Mouse (Mus musculus): ENCODE measurements around the gene Sec63. TPM values are rescaled to one million over a fixed set of nuclear protein-coding genes. Genes with fewer than 3 reads are reported as not detected.

Gene Sec63
- total and polyA plus RNA-seq, 3 experiments: 6.0 to 37.6 (median 30.0) TPM

DNA sequence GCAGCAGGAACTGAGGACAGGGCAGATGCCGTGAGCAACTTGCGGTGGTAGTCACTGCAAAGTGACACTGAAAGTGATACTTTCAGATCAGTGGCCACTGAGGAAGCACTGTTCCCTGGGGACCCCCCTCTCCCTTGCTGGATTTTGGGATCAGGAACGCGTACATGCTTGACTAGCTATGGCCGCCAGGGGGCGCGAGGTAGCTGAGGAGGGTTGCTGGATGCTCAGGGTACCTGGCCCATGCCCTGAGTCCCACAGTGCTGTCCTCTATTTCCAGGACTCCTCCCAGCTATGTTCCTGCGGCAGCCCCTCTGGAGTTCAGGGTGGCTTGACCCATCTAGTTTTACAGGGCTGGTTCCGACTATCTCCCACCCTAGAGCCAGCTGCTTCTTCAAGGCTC, 81.1 kb downstream of the Sec63 start:
- no peaks in the 10 kb centered on the region for H3K27me3 ChIP-seq (ENCODE audit: control insufficient read depth, insufficient read depth, low read length)
- intact Hi-C loops (cut with DNase I): loop anchor here (1.0 to 10.0 kb wide), 3 partner anchors 100 to 332 kb away; partner anchors contain the start of genes 9030612E09Rik and Sobp
- WGBS: 20% methylated on average over 9 of the region's 9 CpGs
- TF ChIP-seq EP300 (IDR thresholded peaks at IDR 0.05; ENCODE audit: insufficient read depth, low read depth, low read length) (peak; percentile 52; the same call in 1 of the 2 replicates), POLR2A (IDR thresholded peaks at IDR 0.05; ENCODE audit: insufficient read depth, low read depth, low read length) (no peak), CTCF (IDR thresholded peaks at IDR 0.05) (peak; percentile 95; the same call in 1 of the 2 replicates)
- H3K27ac ChIP-seq: no peak overlapping the region
- H3K4me3 ChIP-seq: no peak overlapping the region
- H3K79me2 ChIP-seq (replicated peaks; ENCODE audit: control insufficient read depth, insufficient read depth, low read length): no peaks in the 10 kb centered on the region
- peak; percentile 79 to 86 for DNase-seq
- no peaks in the 10 kb centered on the region for H3K36me3 ChIP-seq (ENCODE audit: control insufficient read depth, insufficient read depth, low read length)
- H3K9ac ChIP-seq (ENCODE audit: low read depth, low read length): no peak overlapping the region
- peaks cover 9% of the 10 kb centered on the region for H3K4me1 ChIP-seq (ENCODE audit: control insufficient read depth, insufficient read depth, low read length)

- Histone ChIP-seq H3K36me3 (ENCODE audit: control insufficient read depth, insufficient read depth, low read length) (no peaks in the 10 kb centered on the region), H3K4me1 (ENCODE audit: control insufficient read depth, insufficient read depth, low read length) (peaks cover 9% of the 10 kb centered on the region), H3K79me2 (replicated peaks; ENCODE audit: control insufficient read depth, insufficient read depth, low read length) (no peaks in the 10 kb centered on the region), H3K27me3 (ENCODE audit: control insufficient read depth, insufficient read depth, low read length) (no peaks in the 10 kb centered on the region), H3K4me3 (no peak overlapping the region), H3K9ac (ENCODE audit: low read depth, low read length) (no peak overlapping the region), H3K27ac (peak overlapping the region; percentile 17)
- intact Hi-C loops (cut with DNase I): loop anchor here (5.0 to 10.0 kb wide), 2 partner anchors 144 to 331 kb away; partner anchors contain the start of genes 9030612E09Rik and Sobp
- TF ChIP-seq POLR2A (IDR thresholded peaks at IDR 0.05; ENCODE audit: insufficient read depth, low read depth, low read length) (no peak), CTCF (IDR thresholded peaks at IDR 0.05) (no peak), EP300 (IDR thresholded peaks at IDR 0.05; ENCODE audit: insufficient read depth, low read depth, low read length) (peak; percentile 87)
- DNase-seq: peak; percentile 55 to 67
- 3% methylated on average over 1 of the region's 1 CpGs for WGBS
Observed at GRCm38 (mm10) chr10:42843416-42843815, 82.1 kb downstream of the Sec63 start.

DNA sequence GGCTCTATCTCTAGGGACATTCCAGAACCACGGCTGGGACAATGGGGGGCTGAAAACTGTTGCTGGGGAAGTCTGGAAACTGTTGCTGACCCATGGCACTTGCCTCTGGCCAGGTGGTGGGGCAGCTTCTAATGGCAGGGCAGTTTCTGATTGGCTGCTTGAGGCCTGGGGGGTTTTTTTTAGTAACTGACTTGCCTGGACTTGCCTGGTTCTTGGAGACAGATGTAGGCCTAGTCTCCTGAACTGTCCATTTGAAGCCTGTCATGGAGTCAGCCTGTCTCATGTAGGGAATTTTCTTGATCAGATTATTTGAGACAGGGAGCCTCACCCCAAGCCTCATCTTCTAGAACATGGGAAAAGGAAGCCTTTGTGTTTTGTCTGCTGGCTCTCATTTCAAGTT, 84.2 kb downstream of the Sec63 start:
- no peaks in the 10 kb centered on the region for H3K27me3 ChIP-seq (ENCODE audit: control insufficient read depth, insufficient read depth, low read length)
- no peak overlapping the region for H3K4me3 ChIP-seq
- no peak for DNase-seq
- H3K36me3 ChIP-seq (ENCODE audit: control insufficient read depth, insufficient read depth, low read length): no peaks in the 10 kb centered on the region
- H3K27ac ChIP-seq: no peak overlapping the region
- H3K4me1 ChIP-seq (ENCODE audit: control insufficient read depth, insufficient read depth, low read length): peaks cover 9% of the 10 kb centered on the region
- intact Hi-C loops (cut with DNase I): loop anchor here (10.0 kb wide), 1 partner anchor 329 kb away; the partner anchor contains the start of genes 9030612E09Rik and Sobp
- TF ChIP-seq CTCF (IDR thresholded peaks at IDR 0.05): no peak
- no peak for TF ChIP-seq EP300 (IDR thresholded peaks at IDR 0.05; ENCODE audit: insufficient read depth, low read depth, low read length)
- TF ChIP-seq POLR2A (IDR thresholded peaks at IDR 0.05; ENCODE audit: insufficient read depth, low read depth, low read length): no peak
- no peak overlapping the region for H3K9ac ChIP-seq (ENCODE audit: low read depth, low read length)
- H3K79me2 ChIP-seq (replicated peaks; ENCODE audit: control insufficient read depth, insufficient read depth, low read length): no peaks in the 10 kb centered on the region
- 27% methylated on average over 1 of the region's 1 CpGs for WGBS

GRCm38 (mm10) chr10:42848179-42849080, 87.1 kb downstream of the Sec63 start:
- H3K4me3 ChIP-seq: no peak overlapping the region
- no peak for DNase-seq
- intact Hi-C loops (cut with DNase I): loop anchor here (10.0 kb wide), 1 partner anchor 326 kb away; the partner anchor contains the start of genes 9030612E09Rik and Sobp
- no peak for TF ChIP-seq POLR2A (IDR thresholded peaks at IDR 0.05; ENCODE audit: insufficient read depth, low read depth, low read length)
- no peak for TF ChIP-seq EP300 (IDR thresholded peaks at IDR 0.05; ENCODE audit: insufficient read depth, low read depth, low read length)
- TF ChIP-seq CTCF (IDR thresholded peaks at IDR 0.05): no peak
- H3K27ac ChIP-seq: no peak overlapping the region
- WGBS: 89% methylated on average over 13 of the region's 13 CpGs
- H3K79me2 ChIP-seq (replicated peaks; ENCODE audit: control insufficient read depth, insufficient read depth, low read length): no peaks in the 10 kb centered on the region
- H3K27me3 ChIP-seq (ENCODE audit: control insufficient read depth, insufficient read depth, low read length): no peaks in the 10 kb centered on the region
- no peak overlapping the region for H3K9ac ChIP-seq (ENCODE audit: low read depth, low read length)
- peaks cover 4% of the 10 kb centered on the region for H3K4me1 ChIP-seq (ENCODE audit: control insufficient read depth, insufficient read depth, low read length)
- H3K36me3 ChIP-seq (ENCODE audit: control insufficient read depth, insufficient read depth, low read length): no peaks in the 10 kb centered on the region

GRCm38 (mm10) chr10:42849081-42849400, 87.7 kb downstream of the Sec63 start:
- no peak for DNase-seq
- no peak for TF ChIP-seq POLR2A (IDR thresholded peaks at IDR 0.05; ENCODE audit: insufficient read depth, low read depth, low read length)
- TF ChIP-seq EP300 (IDR thresholded peaks at IDR 0.05; ENCODE audit: insufficient read depth, low read depth, low read length): no peak
- TF ChIP-seq CTCF (IDR thresholded peaks at IDR 0.05): no peak
- Histone ChIP-seq H3K9ac (ENCODE audit: low read depth, low read length) (no peak overlapping the region), H3K27ac (no peak overlapping the region), H3K36me3 (ENCODE audit: control insufficient read depth, insufficient read depth, low read length) (no peaks in the 10 kb centered on the region), H3K27me3 (ENCODE audit: control insufficient read depth, insufficient read depth, low read length) (no peaks in the 10 kb centered on the region), H3K79me2 (replicated peaks; ENCODE audit: control insufficient read depth, insufficient read depth, low read length) (no peaks in the 10 kb centered on the region), H3K4me1 (ENCODE audit: control insufficient read depth, insufficient read depth, low read length) (no peaks in the 10 kb centered on the region), H3K4me3 (no peak overlapping the region)
- intact Hi-C loops (cut with DNase I): loop anchor here (10.0 kb wide), 1 partner anchor 326 kb away; the partner anchor contains the start of genes 9030612E09Rik and Sobp
- WGBS: 92% methylated on average over 7 of the region's 7 CpGs

- WGBS: 67% methylated on average over 4 of the region's 4 CpGs
- Histone ChIP-seq H3K4me3 (no peak overlapping the region), H3K4me1 (ENCODE audit: control insufficient read depth, insufficient read depth, low read length) (peaks cover 2% of the 10 kb centered on the region), H3K27me3 (ENCODE audit: control insufficient read depth, insufficient read depth, low read length) (no peaks in the 10 kb centered on the region), H3K36me3 (ENCODE audit: control insufficient read depth, insufficient read depth, low read length) (no peaks in the 10 kb centered on the region), H3K79me2 (replicated peaks; ENCODE audit: control insufficient read depth, insufficient read depth, low read length) (no peaks in the 10 kb centered on the region), H3K9ac (ENCODE audit: low read depth, low read length) (no peak overlapping the region), H3K27ac (0 out of 2 replicates have a peak overlapping the region, but pooled peaks have one; percentile 26)
- intact Hi-C loops (cut with DNase I): no loop called here
- no peak for DNase-seq
- TF ChIP-seq POLR2A (IDR thresholded peaks at IDR 0.05; ENCODE audit: insufficient read depth, low read depth, low read length) (no peak), CTCF (IDR thresholded peaks at IDR 0.05) (no peak), EP300 (IDR thresholded peaks at IDR 0.05; ENCODE audit: insufficient read depth, low read depth, low read length) (no peak)
Observed at GRCm38 (mm10) chr10:42854838-42855237, 93.5 kb downstream of the Sec63 start.
